Mouse (Mus musculus) myocyte (in vitro differentiated cells): ENCODE results near the gene Fcho1. TPM values are rescaled to one million over a fixed set of nuclear protein-coding genes. Genes with fewer than 3 reads are reported as not detected.
A peak's percentile ranks its signal among the peaks of the same experiment; 100 is the strongest.
"Not testable (repeated sequence)": the region's sequence is repeated elsewhere in the genome, so short reads cannot be mapped to it uniquely, and the experiment has no call there.

Experiments used
- H3K27me3 ChIP-seq: one replicate; pipeline ENCODE4 v1.6.1; 2011; ENCODE audit not compliant: control insufficient read depth, insufficient read depth, insufficient read length
- H3K36me3 ChIP-seq: one replicate; pipeline ENCODE4 v1.6.1; 2011; ENCODE audit not compliant: control insufficient read depth, insufficient read depth
- H3K4me2 ChIP-seq: one replicate; pipeline ENCODE4 v1.6.1; 2011; ENCODE audit warnings: low read depth, control low read depth
- H3K4me3 ChIP-seq: one replicate; pipeline ENCODE4 v1.5.1; 2011; ENCODE audit warnings: mild to moderate bottlenecking, control low read depth, moderate library complexity
- H3K79me2 ChIP-seq: one replicate; pipeline ENCODE4 v1.6.1; 2011; ENCODE audit not compliant: control insufficient read depth, insufficient read depth
- H3ac ChIP-seq: one replicate; pipeline ENCODE4 v1.6.1; 2011; ENCODE audit not compliant: control insufficient read depth, insufficient read length
- CEBPB ChIP-seq: IDR thresholded peaks from 2 replicates; pipeline ENCODE4 v1.6.1; 2011; ENCODE audit warnings: mild to moderate bottlenecking, moderate library complexity; ENCODE audit not compliant: poor library complexity, insufficient read depth, severe bottlenecking
- E2F4 ChIP-seq: IDR thresholded peaks from one replicate; pipeline ENCODE4 v1.6.1; 2011; ENCODE audit warnings: mild to moderate bottlenecking, control low read depth, moderate library complexity; ENCODE audit not compliant: insufficient read depth
- MAX ChIP-seq: IDR thresholded peaks from one replicate; pipeline ENCODE4 v1.6.1; 2011; ENCODE audit warnings: low read depth, mild to moderate bottlenecking, control low read depth
- MYOD1 ChIP-seq, 3 experiments: IDR thresholded peaks; one replicate each; pipeline ENCODE4 v1.6.1; 2011; ENCODE audit warnings: control low read depth in 2 of 3, low read depth in 2 of 3, mild to moderate bottlenecking in 2 of 3, moderate library complexity in 1 of 3; ENCODE audit not compliant: insufficient read length in 2 of 3, control insufficient read depth in 1 of 3
- MYOG ChIP-seq, 3 experiments: IDR thresholded peaks; one replicate each; pipeline ENCODE4 v1.6.1; 2011; ENCODE audit warnings: control low read depth in 2 of 3, low read depth in 2 of 3, mild to moderate bottlenecking in 2 of 3; ENCODE audit not compliant: insufficient read length in 2 of 3, control insufficient read depth in 1 of 3, insufficient read depth in 1 of 3
- POLR2A ChIP-seq: IDR thresholded peaks from one replicate; pipeline ENCODE4 v1.6.1; 2011; ENCODE audit warnings: low read depth, mild to moderate bottlenecking, control low read depth, moderate library complexity; ENCODE audit not compliant: insufficient read length
- POLR2AphosphoS2 ChIP-seq: IDR thresholded peaks from one replicate; pipeline ENCODE4 v1.6.1; 2011; ENCODE audit warnings: low read depth, control low read depth; ENCODE audit not compliant: insufficient read length
- REST ChIP-seq: IDR thresholded peaks from one replicate; pipeline ENCODE4 v1.6.1; 2011; ENCODE audit warnings: mild to moderate bottlenecking, control low read depth, moderate library complexity; ENCODE audit not compliant: insufficient read depth, insufficient read length
- SRF ChIP-seq: IDR thresholded peaks from one replicate; pipeline ENCODE4 v1.6.1; 2011; ENCODE audit warnings: low read depth; ENCODE audit not compliant: control insufficient read depth, insufficient read length
- TCF12 ChIP-seq: IDR thresholded peaks from one replicate; pipeline ENCODE4 v1.6.1; 2011; ENCODE audit warnings: mild to moderate bottlenecking, control low read depth; ENCODE audit not compliant: poor library complexity, insufficient read depth, severe bottlenecking
- TCF3 ChIP-seq: IDR thresholded peaks from one replicate; pipeline ENCODE4 v1.6.1; 2011; ENCODE audit warnings: low read depth, control low read depth; ENCODE audit not compliant: insufficient read length
- USF1 ChIP-seq: IDR thresholded peaks from one replicate; pipeline ENCODE4 v1.6.1; 2011; ENCODE audit warnings: low read depth, mild to moderate bottlenecking, control low read depth, moderate library complexity
- polyA plus RNA-seq: library from polyadenylated mRNA; unstranded; fragments of >200 nt; fragmentation: generic; extraction: Trizol; gene quantifications from one replicate; pipeline ENCODE4 v1.2.1, GENCODE M21; 2012; ENCODE audit warnings: missing spikeins

Fcho1 gene
- not detected for polyA plus RNA-seq

GRCm38 (mm10) chr8:71725122-71725924 lies at the start of gene Fcho1:
Gene Fcho1, minus strand, starts transcription at chr8:71725716.
- TF ChIP-seq MYOD1 (IDR thresholded peaks at IDR 0.05; ENCODE audit: control insufficient read depth in 1 of 3, insufficient read length in 2 of 3, low read depth in 2 of 3) (no peak), TCF3 (no peak), MYOG (IDR thresholded peaks at IDR 0.05; ENCODE audit: control insufficient read depth in 1 of 3, insufficient read depth in 1 of 3, insufficient read length in 2 of 3, low read depth in 2 of 3) (no peak), SRF (no peak), MAX (no peak), REST (no peak), POLR2A (no peak), TCF12 (no peak), USF1 (no peak), CEBPB (no peak), POLR2AphosphoS2 (no peak), E2F4 (no peak)
- Histone ChIP-seq H3ac (no peak within 1 kb of the TSS), H3K27me3 (peaks cover 65% of the 10 kb centered on the region), H3K79me2 (no peaks in the 10 kb centered on the region), H3K4me2 (no peak within 1 kb of the TSS), H3K36me3 (no peaks in the 10 kb centered on the region), H3K4me3 (no peak within 1 kb of the TSS)

DNA sequence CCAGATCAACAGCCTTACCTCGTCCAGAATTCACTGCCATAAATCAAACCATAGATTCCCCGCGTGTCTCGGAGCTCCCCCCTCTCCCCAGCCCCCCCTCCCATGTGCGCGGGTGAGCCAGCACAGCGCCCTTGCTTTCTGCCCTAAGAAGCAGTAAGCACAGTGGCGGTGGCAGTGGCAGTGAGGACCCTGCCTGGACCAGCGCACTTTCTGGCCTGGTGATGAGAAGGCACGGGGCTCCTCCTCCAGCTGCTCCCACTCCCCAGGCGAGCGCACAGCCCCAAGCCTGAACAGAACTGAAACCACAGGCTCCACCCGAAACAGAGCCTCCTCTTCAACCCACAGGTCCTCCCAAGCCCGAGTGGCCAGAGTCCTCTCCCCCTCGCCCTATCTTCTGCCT lies 45.8 kb upstream of the Fcho1 start:
- Histone ChIP-seq H3K79me2 (no peaks in the 10 kb centered on the region), H3K36me3 (no peaks in the 10 kb centered on the region), H3K4me2 (no peak overlapping the region), H3K27me3 (no peaks in the 10 kb centered on the region), H3ac (no peak overlapping the region), H3K4me3 (no peak overlapping the region)
- TF ChIP-seq CEBPB (no peak), MAX (no peak), MYOG (IDR thresholded peaks at IDR 0.05; ENCODE audit: control insufficient read depth in 1 of 3, insufficient read depth in 1 of 3, insufficient read length in 2 of 3, low read depth in 2 of 3) (no peak), TCF3 (no peak), TCF12 (no peak), REST (no peak), POLR2AphosphoS2 (no peak), SRF (no peak), MYOD1 (IDR thresholded peaks at IDR 0.05; ENCODE audit: control insufficient read depth in 1 of 3, insufficient read length in 2 of 3, low read depth in 2 of 3) (no peak), POLR2A (no peak), E2F4 (no peak)

GRCm38 (mm10) chr8:71758816-71759215 lies 33.3 kb upstream of the Fcho1 start:
- TF ChIP-seq REST (no peak), E2F4 (no peak), TCF12 (no peak), MYOG (IDR thresholded peaks at IDR 0.05; ENCODE audit: control insufficient read depth in 1 of 3, insufficient read depth in 1 of 3, insufficient read length in 2 of 3, low read depth in 2 of 3) (no peak), SRF (no peak), MYOD1 (IDR thresholded peaks at IDR 0.05; ENCODE audit: control insufficient read depth in 1 of 3, insufficient read length in 2 of 3, low read depth in 2 of 3) (no peak), CEBPB (no peak), POLR2A (no peak), TCF3 (no peak), MAX (no peak), USF1 (no peak)
- no peak overlapping the region for H3K4me2 ChIP-seq
- no peaks in the 10 kb centered on the region for H3K27me3 ChIP-seq
- no peak overlapping the region for H3ac ChIP-seq
- H3K79me2 ChIP-seq: no peaks in the 10 kb centered on the region
- no peaks in the 10 kb centered on the region for H3K36me3 ChIP-seq
- no peak overlapping the region for H3K4me3 ChIP-seq

GRCm38 (mm10) chr8:71752881-71753552 lies 27.5 kb upstream of the Fcho1 start:
- not testable (repeated sequence) for H3K36me3 ChIP-seq, H3K27me3 ChIP-seq, H3K4me3 ChIP-seq, H3K79me2 ChIP-seq, H3ac ChIP-seq, H3K4me2 ChIP-seq
- peak in 1 of 3 experiments; percentile 9 for TF ChIP-seq MYOD1 (IDR thresholded peaks at IDR 0.05; ENCODE audit: control insufficient read depth in 1 of 3, insufficient read length in 2 of 3, low read depth in 2 of 3)

DNA sequence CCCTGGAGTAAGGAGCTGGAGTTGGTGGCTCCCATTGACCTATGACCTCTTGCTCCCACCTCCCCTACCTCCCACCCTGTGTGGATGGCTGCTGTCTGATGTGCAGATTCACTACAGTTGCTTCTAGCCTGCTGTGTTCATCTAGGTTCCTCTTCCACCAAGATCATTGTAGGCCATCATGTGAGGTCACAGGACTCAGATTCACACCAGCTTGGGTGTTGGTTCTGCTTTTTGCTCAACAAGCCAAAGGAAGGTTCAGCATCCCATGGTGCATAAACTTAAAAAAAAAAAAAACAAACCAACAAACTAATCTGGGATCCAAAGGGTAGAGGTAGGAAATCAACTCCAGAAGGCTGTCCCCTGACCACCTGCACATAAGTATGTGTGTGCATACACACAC lies 26.7 kb upstream of the Fcho1 start:
- H3K79me2 ChIP-seq, H3K4me3 ChIP-seq, H3K36me3 ChIP-seq, H3ac ChIP-seq, H3K4me2 ChIP-seq, H3K27me3 ChIP-seq: not testable (repeated sequence)

DNA sequence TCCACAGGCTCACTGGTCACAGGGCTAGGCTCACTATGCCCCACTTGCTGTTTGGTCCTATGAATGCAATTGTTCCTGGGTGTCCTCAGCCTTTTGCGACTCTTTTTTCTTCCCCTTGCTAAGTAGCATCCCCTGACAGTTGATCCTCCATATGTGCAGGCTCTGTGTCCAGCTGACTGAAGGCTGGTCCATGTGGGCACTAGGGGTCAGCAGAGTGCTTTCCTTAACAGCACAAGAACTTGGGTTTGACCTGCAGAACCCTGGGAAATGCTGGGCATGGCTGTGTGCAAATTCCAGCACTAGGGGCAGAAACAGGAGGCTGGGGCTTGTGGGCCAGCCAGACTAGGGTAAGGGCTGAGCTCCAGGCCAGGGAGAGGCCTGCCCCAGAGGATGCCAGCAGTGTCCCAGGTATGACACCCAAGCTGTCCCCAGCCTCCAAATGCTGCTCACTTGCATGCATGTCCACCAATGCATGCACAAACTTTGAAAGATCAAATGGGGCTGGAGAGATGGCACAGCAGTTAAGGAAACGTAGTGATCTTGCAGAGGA lies 25.9 kb upstream of the Fcho1 start:
- H3K36me3 ChIP-seq, H3K4me2 ChIP-seq: not testable (repeated sequence)

DNA sequence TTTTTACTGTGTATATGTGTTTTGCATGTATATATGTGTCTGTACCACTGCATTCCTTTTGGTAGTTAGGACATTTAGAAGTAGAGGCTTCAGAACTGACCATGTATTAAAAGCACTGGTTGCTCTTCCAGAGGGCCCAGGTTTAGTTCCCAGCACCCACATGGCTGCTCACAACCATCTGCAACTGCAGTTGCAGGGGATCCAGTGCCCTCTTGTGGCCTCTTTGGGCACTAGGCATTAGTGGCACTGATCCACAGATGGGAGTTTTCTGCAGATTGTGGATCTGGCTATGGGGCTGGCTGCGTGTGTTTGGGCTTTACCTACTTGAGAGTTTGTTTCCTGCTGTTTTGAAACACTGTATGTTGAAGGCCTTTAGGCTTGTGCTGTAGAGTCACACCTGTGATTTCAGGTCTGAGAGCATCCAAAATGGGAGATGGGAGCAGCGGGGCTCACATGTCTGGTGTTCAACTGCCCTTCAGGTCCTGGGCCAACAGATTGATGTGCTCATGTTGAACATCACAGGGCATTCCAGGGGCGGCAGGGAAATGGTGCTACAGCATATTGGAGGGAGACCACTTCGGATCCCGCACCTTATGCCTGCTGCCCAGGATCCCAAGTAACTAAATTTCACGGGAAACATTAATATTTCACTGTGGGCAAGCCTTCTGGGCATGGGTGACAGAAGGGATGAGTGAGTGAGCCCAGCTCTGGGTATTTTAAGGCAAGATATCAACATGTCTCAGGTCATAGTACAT lies 24.0 kb upstream of the Fcho1 start:
- not testable (repeated sequence) for H3K4me2 ChIP-seq, H3K27me3 ChIP-seq, H3ac ChIP-seq, H3K79me2 ChIP-seq, H3K36me3 ChIP-seq, H3K4me3 ChIP-seq

More for the DNA sequence above, 25.9 kb upstream of the Fcho1 start:
- not testable (repeated sequence) for H3K79me2 ChIP-seq, H3K4me3 ChIP-seq, H3ac ChIP-seq, H3K27me3 ChIP-seq
